Mouse (Mus musculus): Measurements from ENCODE around the gene Prmt7.
A peak's percentile ranks its signal among the peaks of the same experiment; 100 is the strongest.
"Not testable (repeated sequence)": the region's sequence is repeated elsewhere in the genome, so short reads cannot be mapped to it uniquely, and the experiment has no call there.

Prmt7 gene

DNA sequence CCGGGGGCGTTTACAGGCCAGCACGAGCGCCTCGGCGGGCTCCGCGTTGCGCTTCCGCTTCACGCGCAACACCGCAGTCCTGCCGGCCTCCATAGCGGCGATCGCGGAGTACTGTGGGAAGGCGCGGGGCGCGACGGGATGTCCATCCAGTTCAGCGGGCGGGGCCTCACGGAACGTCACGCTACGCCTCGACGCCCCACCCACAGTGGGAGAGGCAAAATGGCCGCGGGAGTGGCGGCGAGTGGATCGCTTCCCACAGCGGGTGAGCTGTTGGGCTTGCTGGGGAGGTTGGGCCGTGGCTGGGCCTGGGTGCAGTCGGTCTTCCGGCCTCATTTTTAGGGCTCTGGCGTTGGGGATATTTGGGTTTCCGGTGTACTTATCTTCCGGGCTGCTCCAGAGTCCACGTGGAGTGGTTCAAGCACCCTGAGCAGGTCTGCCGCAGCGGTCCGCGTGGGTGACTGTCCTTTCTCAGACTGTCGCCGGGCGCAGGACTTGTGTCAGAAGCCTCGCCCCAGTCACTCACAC, at the start of gene Prmt7, which contains the start of gene Slc7a6os:
TSS of gene Prmt7 (plus strand) at position 116 of the 525 bp plus-strand sequence.
TSS of gene Slc7a6os (minus strand) at position 115 of the 525 bp plus-strand sequence.
- peak; percentile 97 for DNase-seq

DNA sequence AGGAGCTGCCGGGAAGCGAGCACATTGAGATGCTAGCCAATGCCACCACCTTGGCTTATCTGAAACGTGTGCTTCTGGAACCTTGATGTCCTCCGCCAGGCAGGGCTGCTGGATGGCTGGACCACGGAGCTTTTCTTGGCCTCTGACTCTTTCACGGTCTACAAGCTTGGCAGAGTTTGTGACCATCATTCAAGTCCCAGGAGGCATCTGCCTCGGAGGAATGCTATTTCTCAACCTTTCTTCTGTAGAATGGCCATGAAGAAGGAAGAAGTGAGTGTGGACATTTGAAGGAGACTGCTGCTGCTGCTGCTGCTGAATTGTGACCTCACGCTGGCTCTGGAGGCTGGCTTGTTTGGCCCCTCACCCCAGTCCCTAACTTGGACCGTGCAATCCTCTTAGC, 47.5 kb upstream of the Prmt7 start:
- DNase-seq, result no peak

DNA sequence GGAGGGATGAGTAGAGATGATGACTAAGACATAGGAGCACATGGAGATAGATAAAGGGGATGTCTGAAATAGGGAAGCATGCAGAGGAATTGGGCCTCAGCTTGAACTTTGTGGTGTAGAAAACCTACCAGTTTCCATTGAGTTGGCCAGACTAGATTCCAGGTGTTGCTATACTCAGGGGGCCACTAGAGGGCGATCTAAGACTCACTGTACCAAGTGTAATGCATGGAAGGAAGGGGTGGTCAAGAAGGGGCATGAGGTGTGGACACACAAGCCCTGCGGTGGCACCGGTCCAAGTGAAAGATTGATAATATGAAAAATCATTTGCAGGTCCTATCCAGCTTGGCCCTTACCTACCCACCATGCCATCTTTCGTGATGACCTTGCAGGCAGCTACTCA, 45.3 kb upstream of the Prmt7 start:
- DNase-seq, result peak; percentile 59

DNA sequence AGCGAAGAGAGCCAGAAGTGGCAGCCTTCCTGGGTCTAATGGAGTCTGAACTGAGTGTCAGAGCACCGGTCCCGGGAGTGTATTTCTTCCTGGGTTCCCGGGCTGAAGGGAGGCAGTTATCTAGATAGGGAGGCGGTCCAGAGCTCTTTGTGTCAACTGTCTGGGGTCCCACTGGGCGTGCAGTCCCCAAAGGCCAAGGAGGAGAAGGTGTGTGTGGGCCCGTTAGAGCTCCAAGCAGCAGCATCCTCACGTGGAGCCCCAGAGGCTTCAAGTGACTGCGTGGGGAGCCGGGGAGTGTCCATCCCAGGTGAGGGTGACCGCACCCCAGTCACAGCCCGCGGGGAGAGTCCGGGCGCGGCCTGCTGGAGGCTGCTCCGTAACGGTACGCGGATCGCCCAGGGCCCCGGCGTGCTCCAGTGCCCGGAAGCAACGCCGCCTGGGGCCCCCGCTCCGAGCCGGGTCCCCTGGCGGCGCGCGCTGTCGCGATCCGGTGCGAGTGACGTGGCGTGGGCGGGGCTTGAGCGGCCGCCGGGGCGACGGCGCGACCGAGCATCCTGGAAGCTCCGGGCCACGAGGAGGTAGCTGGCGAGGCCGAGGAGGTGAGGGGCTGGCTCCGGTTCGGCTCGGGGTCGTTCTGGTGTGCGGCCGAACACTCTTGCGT, 42.2 kb upstream of the Prmt7 start, which contains the start of gene Slc7a6:
TSS of gene Slc7a6 (plus strand) at position 502 of the 661 bp plus-strand sequence.
- peak; percentile 93 for DNase-seq

DNA sequence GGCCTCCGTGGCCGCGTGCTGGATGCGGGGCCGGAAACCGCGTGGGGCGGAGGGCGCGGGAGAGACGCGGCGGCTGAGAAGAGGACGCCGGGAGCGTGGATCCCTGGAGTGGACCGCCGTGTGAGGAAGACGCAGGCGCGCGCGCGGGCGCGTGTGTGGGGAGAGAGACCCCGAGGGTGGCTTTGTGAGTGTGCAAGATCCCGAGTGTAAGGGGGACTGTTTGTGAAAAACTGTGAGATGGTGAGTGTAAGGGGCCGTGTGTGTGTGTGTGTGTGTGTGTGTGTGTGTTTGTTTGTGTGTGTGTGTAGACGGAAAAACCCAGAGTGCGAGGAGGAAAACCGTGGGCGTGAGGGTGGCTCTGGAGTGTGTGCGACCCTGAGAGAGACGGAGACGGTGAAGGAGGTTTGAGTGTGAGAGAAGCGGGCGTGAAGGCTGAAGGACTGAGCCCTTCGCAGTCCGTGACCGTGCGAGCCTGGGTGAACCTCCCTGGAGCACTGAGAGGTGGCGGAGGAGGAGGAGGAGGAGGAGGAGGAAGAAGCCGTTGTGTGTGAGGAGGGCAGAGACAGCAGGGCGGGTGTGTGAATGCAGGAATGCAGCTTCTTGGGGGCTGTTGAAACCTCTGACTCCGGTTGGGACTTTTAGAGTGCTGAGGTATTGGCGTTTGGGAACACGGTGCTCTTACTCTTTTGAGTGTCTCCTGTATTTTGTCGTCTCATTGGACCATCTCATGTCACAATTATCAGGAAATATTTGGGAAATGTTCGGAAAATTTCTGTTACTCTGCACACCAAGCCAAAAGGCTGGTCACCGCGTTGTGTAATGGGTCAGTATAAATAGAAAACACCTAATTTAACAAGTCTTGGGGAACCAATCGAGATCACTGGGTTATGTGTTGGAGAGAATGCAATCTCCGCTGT, 41.5 kb upstream of the Prmt7 start:
- DNase-seq, result no peak

DNA sequence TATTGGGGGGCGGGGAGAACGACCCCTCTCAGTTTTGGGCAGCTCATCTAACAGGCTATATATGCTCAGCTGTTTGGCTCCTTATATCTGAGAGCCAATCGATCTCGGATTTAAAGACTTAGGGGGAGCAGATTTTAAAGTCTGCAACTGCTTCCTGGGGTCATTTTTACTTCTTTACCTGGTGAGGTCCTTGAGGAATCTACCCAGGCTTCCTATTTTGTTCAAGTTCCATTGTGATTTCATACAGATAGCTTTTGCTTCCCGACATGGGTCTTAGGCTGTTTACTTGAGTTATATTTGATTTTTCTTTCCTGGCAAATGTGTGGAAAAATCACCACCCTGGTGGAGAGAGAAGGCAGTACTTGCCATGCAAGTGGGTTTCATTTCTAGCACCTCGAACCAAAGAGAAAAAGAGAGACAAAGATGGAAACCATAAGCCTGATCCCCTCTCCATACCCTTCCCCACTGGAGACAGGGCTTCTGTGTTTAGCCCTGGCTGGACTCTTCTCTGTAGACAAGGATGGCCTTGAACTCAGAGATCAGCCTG, 40.7 kb upstream of the Prmt7 start:
- no peak for DNase-seq

DNA sequence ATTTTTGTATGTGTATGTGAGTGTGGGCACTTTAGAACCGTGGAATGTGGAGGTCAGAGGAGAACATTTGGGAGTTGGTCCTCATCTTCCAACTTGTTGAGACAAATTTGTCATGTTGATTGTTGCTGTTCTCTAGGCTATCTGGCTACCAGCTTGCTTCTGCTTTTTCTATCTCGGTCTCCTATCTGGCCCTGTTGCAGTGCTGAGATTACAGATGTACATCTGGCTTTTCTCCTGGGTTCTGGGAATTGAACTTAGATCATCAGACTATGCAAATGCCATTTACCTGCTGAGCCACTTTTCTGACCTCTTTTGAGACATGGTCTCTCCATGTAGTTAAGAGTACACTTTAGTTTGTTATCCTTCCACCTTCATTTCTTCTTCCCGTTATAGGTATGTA, 37.2 kb upstream of the Prmt7 start:
- no peak for DNase-seq

DNA sequence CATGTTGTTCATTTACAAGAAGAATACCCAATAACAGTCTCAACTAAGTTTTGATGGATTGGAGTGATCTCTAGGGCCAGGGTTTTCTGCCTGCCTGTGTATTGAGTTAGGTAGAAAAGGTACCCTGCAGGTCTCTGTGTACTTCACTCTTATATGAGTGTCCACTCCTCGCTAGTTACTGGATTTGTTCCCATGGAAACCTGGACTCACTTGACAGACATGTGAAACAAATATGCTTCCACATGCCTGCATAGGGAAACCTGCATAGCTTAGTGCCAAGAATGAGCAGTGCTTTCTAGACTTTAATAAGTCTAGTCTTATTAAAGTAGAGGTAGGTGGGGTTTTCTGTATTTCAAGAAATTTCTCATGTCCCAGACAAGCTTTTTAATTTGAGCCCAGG, 33.8 kb upstream of the Prmt7 start:
- DNase-seq, result no peak

DNA sequence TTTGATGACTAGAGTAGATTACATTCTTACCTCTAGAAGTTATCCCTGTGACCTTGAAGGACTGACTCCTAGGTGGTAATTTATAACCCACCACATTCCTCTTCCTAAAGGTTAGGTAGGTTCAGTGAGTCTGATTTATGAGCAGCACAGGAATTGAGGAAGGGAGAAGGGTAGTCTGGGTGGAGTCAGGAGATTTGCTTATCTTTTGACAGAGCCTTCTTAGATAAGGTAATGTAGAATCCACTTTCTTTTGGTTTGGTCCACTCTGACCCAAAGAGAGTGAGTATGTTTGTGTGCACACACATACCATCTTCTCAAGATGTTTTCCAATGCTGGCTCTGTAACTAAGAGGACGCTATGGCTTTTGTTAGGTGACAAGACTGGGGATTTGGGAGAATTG, 33.1 kb upstream of the Prmt7 start:
- no peak for DNase-seq

DNA sequence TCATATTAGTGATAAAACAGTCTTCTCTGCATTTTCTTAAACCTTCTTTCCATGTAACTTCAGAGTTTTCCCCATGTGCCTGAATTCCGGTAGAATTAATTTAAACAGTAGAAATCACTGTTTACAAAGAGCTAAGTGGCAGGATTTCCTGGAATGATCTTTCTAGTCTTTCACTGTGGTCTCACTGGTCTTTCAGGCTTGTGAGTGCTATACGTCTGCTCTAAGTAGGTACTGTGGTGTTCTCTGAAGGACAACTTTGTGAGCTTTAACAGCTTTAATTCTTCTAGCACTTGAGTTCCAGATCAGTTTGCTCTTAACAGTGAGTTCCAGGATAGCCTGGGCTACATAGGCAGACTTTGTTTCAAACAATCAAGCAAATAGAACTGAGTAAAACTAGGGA, 32.3 kb upstream of the Prmt7 start:
- DNase-seq, result no peak

DNA sequence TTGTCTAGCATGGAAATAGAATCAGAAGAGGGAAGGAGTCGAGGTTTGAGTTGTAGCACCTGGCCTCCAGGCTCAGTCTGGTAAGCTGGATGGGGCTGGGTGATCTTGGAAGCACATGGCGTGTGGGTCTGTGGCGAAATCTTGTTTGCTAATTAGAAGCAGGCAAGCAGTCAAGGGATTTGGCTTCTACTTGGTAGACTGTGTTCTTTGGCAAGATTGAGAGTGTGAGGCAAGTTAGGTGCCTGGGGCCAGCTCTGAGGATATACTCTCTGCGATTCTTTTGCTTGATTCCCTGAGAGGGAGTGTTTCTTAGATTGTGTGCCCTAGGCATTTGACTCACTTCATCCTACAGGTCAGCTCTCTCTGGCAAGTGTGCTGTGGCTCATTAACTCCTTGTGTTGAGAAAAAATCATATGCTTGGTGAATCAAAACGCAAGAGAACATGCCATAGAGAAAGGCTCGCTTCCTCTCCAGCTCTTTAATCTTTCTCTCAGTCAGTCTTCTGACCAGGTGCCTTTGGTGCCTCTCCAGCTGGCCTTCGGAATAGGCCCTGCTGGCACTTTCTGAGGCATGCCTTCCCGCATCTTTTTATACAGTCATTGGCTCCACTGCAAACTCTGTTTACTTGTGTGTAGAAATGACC, 25.0 kb upstream of the Prmt7 start:
- DNase-seq, result no peak

DNA sequence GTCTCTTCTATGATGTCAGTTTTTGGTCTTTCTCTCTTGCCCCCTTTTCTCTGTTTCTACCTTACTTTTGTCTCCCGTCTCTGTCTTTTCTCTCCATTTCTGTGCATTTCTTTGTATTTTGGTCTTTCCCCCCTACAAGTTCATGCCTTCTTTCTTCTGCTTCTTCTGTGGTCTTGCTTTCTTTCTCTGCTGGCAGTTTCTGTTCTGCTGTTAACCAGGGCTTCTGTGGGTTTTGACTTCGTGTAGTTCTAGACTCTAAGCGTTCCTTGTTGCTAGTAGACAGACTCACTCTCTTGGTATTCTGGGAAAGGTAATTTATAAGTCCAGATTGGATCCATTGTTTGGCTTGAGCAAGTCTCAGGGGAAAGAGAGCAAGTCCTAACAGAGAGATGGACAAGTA, 24.3 kb upstream of the Prmt7 start:
- no peak for DNase-seq

DNA sequence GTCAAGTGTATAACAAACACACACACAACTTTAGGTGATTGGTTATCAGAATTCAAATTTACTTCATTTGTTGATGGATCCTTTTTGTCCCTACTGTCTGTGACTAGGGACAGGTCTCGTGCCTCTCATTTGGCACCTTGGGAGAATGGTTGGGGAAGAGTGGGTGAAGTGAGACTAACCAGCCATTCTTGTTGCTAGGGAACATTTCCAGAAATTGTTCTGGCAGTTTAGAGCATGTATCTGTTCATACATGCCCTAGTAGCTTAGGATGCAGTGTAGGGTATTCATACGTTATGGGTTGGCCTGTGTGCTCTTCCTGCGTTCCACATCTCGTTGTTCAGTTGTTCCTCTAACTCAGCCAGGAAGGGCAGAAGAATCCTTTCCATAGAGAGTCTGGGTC, 21.6 kb upstream of the Prmt7 start:
- DNase-seq, result no peak

DNA sequence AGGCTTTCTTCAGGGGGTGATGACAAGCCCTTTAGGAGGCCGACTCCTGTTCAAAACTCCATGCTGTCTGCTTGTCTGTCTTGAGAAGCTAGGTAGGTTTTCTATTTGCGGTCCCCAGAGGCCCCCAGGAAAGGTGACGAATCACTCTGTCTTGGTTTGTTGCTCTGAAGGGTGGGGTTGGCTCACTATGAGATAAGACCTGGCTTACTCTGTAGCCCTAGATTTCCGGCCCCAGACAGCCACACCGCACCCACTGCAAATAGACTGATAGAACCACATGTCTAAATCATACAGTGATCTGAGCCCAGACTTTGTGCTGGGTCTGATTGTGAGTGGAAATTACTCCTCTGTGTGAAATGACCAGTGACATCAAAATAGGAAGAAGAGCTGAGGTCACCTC, 19.1 kb upstream of the Prmt7 start:
- no peak for DNase-seq

DNA sequence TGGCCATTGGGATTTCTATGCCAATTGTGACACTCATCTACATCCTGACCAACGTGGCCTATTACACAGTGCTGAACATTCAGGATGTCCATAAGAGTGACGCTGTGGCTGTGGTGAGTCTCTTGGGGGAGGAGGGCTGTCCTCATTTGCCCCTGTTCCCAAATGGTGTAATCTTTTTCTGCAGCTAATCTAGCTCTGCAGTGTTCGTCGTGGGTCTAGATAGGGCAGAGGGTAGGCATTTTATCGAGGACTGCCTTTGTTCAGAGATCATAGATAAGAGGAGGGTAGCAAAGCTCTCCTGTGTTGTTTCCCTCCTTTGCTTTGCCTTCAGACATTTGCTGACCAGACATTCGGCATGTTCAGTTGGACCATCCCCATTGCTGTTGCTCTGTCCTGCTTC, 17.6 kb upstream of the Prmt7 start:
- no peak for DNase-seq

DNA sequence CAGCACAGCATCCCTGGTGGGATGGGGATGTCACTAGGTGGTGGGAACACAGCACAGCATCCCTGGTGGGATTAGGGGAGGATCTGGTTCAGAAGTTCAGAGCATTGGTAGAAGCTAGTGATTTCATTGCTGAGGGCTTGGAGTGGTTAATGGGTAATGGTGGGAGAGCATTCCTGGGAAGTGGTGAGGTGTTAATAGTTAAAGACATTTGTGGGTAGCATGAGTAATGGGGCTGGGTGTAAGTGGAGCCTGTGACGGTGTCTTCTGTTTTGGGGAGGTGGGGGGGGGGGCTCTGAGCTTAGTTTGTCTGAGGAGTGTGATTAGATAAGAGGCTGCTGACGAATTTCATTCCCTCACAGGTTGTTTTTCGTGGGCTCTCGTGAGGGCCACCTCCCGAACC, 16.7 kb upstream of the Prmt7 start:
- DNase-seq, result no peak

DNA sequence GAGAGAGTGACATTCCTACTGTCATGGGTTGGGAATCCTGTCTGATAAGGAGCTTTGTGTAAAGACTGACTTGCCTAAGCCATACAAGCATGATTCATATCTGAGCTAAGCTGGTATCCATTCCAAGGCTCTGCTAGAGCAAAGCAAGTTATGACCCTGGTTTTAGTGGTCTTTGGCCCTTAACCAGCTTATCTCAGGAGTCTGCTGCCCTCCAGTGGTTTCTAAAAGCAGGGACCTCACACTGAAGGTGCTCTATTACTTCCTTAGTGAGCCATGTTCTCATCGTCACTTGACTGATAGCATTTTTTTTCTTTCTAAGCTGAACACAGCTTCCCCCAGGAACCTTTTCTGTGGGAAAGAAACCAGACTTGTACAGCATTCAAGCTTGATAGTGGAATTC, 12.0 kb upstream of the Prmt7 start:
- no peak for DNase-seq

DNA sequence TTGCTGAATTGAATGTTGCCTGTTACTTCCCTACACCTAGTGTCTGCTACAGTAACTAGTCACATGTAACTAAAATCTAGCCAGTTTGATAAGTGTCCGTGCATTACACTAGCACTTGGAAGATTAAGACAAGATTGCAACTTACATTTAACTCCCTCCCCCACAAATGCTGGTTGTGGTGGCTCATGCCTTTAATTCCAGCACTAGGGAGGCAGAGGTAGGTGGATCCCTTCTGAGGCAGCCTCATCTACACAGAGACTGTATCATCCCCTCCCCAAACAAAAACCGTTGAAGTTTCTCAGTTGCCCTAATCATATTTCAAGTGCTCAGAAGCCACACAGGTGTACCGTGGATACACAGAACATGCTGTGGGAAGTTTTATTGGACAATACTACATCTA, 11.1 kb upstream of the Prmt7 start:
- not testable (repeated sequence) for DNase-seq

DNA sequence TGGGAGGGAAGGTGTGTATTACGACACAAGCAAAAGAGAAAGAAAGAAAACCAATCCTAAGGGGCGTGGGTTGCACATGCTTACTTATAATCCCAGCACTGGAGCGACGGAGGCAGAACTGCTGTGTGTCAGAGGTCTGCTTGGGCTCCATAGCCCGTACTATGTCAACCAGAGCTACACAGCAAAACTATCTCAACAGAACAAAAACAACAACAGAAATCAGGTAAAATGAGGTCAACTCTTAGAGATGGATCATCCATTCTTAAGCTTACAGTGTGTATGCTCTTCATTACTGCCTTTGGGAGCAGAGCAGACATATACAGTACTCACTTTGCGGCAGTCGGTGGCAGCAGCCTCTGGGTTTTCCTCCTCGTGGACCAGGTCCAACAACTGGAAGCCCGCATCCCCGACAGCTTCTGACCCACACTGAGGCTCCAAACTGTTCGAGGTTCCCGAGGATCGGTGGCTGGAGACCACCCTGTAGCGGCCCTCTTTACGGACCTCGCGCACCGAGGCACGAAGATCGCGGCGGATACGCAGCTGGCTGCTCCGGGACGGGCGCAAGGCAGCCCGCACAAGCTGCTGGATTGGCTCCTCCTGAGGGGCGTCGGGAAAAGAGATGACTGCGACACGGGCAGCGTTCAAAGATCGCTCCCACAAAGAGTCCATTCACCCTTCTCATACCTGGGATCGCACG, 553 bp upstream of the Prmt7 start:
- DNase-seq, result no peak

DNA sequence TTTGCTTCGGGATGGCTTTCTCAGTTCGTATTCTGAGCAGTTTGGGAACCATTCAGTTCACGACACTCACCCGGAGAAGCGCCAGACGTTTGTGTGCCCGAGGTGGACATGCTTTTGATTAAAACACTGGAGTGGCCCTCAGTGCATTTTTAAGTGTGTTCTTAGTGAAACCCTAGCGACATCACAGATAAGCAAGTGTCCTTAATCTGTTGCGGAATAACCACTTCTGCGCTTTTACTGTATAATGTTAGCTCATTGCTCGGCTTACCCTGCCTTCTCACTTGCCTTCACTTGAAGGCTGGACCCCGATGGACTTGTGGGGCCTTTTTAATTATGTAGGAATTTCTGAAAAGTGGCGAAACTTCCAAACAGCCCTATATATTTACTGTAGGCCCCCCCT, 685 bp downstream of the Prmt7 start:
- no peak for DNase-seq

DNA sequence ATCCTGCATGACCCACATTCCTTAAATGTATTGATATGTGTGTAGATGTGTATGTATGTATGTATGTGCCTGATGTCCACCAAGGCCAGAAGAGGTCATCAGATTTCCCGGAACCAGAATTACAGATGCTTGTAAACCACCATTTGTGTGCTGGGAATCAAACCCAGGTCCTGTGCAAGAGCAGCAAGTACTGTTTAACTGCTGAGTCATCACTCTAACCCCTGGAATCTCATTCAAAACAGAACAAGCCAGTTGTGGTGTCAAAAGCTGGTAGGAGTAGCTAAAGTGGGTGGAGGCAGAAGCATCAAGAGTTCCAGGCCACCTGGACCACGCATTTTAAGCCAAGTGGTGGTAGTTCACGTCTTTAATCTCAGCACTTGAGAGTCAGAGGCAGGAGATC, 3.2 kb downstream of the Prmt7 start:
- DNase-seq, result no peak

DNA sequence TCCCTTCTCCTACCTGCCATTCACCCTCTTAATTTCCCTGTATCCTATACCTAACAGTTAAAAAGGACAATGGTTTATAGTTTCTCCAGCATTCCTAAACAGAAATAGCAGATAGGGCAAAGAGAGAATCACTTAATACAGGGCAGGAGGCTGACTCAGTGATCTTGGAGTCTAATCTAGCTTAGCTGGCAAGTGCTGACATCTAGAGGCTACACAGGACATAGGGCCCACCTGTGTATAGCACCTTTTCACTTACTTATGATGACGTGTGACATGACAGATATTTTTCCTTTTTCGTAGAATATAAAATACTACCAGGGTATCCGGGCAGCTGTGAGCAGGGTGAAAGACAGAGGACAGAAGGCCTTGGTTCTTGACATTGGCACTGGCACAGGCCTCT, 8.9 kb downstream of the Prmt7 start:
- no peak for DNase-seq

DNA sequence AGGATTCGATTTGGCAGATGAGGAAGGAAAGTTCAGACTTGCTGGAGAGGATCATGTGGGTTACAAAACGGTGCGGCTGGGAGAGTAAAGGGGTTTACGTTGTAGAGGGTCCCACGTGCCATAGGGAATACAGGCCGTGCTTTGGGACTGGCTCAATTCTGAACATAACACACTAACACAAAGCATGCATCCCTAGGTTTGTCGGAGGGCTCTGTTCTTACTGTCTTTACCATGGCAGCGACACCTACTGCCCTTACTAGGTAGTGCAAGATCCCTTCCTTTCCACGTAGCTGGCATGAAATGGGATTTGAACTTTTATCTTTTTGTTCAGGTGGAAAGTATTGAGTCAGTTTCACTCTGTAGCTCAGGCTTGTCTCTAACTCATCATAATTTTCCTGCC, 15.9 kb downstream of the Prmt7 start:
- no peak for DNase-seq

Data from right cerebral cortex, postnatal 25 days (tissue).